Mouse (Mus musculus) intestine, embryonic 16.5 days (tissue): ENCODE data around the gene Sdad1. TPM values are rescaled to one million over a fixed set of nuclear protein-coding genes. Genes with fewer than 3 reads are reported as not detected.

ENCODE experiments used
- ATAC-seq: fragments of 200-750 bp; cut with Nextera tagmentation; 2 replicates; pipeline ENCODE4 v1.8.0; 2017; ENCODE audit warnings: moderate TSS enrichment, moderate library complexity
- H3K27ac ChIP-seq: fragments of 300-500 bp; sonication (generic); 2 replicates; pipeline ENCODE4 v1.5.1; 2014; ENCODE audit warnings: mild to moderate bottlenecking, low read length
- H3K27me3 ChIP-seq: fragments of 300-500 bp; sonication (generic); replicated peaks from 2 replicates; pipeline ENCODE4 v1.6.1; 2014; ENCODE audit warnings: low read length, control low read depth, mixed read lengths; ENCODE audit not compliant: control insufficient read depth, insufficient read depth
- H3K36me3 ChIP-seq: fragments of 300-500 bp; sonication (generic); 2 replicates; pipeline ENCODE4 v1.6.1; 2014; ENCODE audit warnings: low read length, control low read depth; ENCODE audit not compliant: control insufficient read depth, insufficient read depth
- H3K4me1 ChIP-seq: fragments of 300-500 bp; sonication (generic); 2 replicates; pipeline ENCODE4 v1.6.1; 2014; ENCODE audit warnings: low read length, control low read depth, mixed read lengths; ENCODE audit not compliant: control insufficient read depth, insufficient read depth
- H3K4me2 ChIP-seq: fragments of 300-500 bp; sonication (generic); 2 replicates; pipeline ENCODE4 v1.6.1; 2014; ENCODE audit warnings: low read depth, low read length, control low read depth
- H3K4me3 ChIP-seq: fragments of 300-500 bp; sonication (generic); 2 replicates; pipeline ENCODE4 v1.5.1; 2014; ENCODE audit warnings: mild to moderate bottlenecking, low read length
- H3K9ac ChIP-seq: fragments of 300-500 bp; sonication (generic); 2 replicates; pipeline ENCODE4 v1.6.1; 2014; ENCODE audit warnings: low read depth, low read length
- H3K9me3 ChIP-seq: fragments of 300-500 bp; sonication (generic); 2 replicates; pipeline ENCODE4 v1.6.1; 2016; ENCODE audit warnings: low read length, control low read depth; ENCODE audit not compliant: control insufficient read depth
- WGBS: fragments of 180-500 bp; shearing (Covaris S2); extraction: QIAGEN DNeasy Blood & Tissue Kit; methylation state at CpG from one replicate; pipeline ENCODE4 v1.1.7; 2014; 5-methylcytosine and 5-hydroxymethylcytosine counted together
- polyA plus RNA-seq: library from polyadenylated mRNA; unstranded; fragments of >200 nt; fragmentation: Nextera tagmentation; extraction: Ambion mirVana; gene quantifications from 2 replicates; pipeline ENCODE4 v1.2.1, GENCODE M21; 2015

The Sdad1 gene
- polyA plus RNA-seq, 1 experiment from 2014 or later: 35.8 TPM

GRCm38 (mm10) chr5:92336743-92337142 is 26.5 kb upstream of the Sdad1 start:
- Histone ChIP-seq H3K4me3 (no peak overlapping the region), H3K36me3 (no peaks in the 10 kb centered on the region), H3K4me1 (peaks cover 4% of the 10 kb centered on the region; the same call in 1 of the 2 replicates), H3K27me3 (no peaks in the 10 kb centered on the region), H3K4me2 (no peak overlapping the region), H3K9me3 (no peaks in the 10 kb centered on the region), H3K9ac (no peak overlapping the region), H3K27ac (no peak overlapping the region)
- WGBS: 82% methylated on average over 3 of the region's 3 CpGs
- ATAC-seq: no peak

- H3K9me3 ChIP-seq: no peaks in the 10 kb centered on the region
- 34% methylated on average over 9 of the region's 9 CpGs for WGBS
- no peaks in the 10 kb centered on the region for H3K36me3 ChIP-seq
- peak overlapping the region; percentile 33 for H3K4me2 ChIP-seq
- peak; percentile 71 for ATAC-seq
- peak overlapping the region; percentile 79 for H3K27ac ChIP-seq
- peak overlapping the region; percentile 11; the same call in 1 of the 2 replicates for H3K9ac ChIP-seq
- no peaks in the 10 kb centered on the region for H3K27me3 ChIP-seq
- H3K4me1 ChIP-seq: peaks cover 5% of the 10 kb centered on the region; the same call in 1 of the 2 replicates
- H3K4me3 ChIP-seq: no peak overlapping the region; the same call in 1 of the 2 replicates
These were observed 22.1 kb upstream of the Sdad1 start for GRCm38 (mm10) chr5:92332359-92332840.

- Histone ChIP-seq H3K27me3 (no peaks in the 10 kb centered on the region), H3K27ac (peak within 1 kb of the TSS; percentile 79), H3K4me2 (peak within 1 kb of the TSS; percentile 33), H3K9ac (peak within 1 kb of the TSS; percentile 11; the same call in 1 of the 2 replicates), H3K4me3 (no peak within 1 kb of the TSS; the same call in 1 of the 2 replicates), H3K36me3 (no peaks in the 10 kb centered on the region), H3K4me1 (peaks cover 5% of the 10 kb centered on the region; the same call in 1 of the 2 replicates), H3K9me3 (no peaks in the 10 kb centered on the region)
- WGBS: 87% methylated on average over 17 of the region's 17 CpGs
- ATAC-seq: no peak
These were observed 21.5 kb upstream of the Sdad1 start, which contains the start of gene Art3 for GRCm38 (mm10) chr5:92331635-92332338. Gene Art3 (plus strand): TSS chr5:92331827.

GRCm38 (mm10) chr5:92331122-92331521 is 20.8 kb upstream of the Sdad1 start:
- Histone ChIP-seq H3K27me3 (no peaks in the 10 kb centered on the region), H3K36me3 (no peaks in the 10 kb centered on the region), H3K4me3 (no peak overlapping the region), H3K9me3 (no peaks in the 10 kb centered on the region), H3K4me1 (peaks cover 5% of the 10 kb centered on the region; the same call in 1 of the 2 replicates), H3K27ac (no peak overlapping the region), H3K4me2 (no peak overlapping the region), H3K9ac (no peak overlapping the region)
- 86% methylated on average over 12 of the region's 12 CpGs for WGBS
- no peak for ATAC-seq

GRCm38 (mm10) chr5:92327929-92328328 is 17.6 kb upstream of the Sdad1 start, which contains the start of gene Cxcl9:
Gene Cxcl9 (minus strand): TSS chr5:92328079.
- ATAC-seq: no peak
- Histone ChIP-seq H3K27ac (no peak within 1 kb of the TSS), H3K9me3 (no peaks in the 10 kb centered on the region), H3K4me2 (no peak within 1 kb of the TSS), H3K9ac (no peak within 1 kb of the TSS), H3K36me3 (no peaks in the 10 kb centered on the region), H3K4me3 (no peak within 1 kb of the TSS), H3K27me3 (no peaks in the 10 kb centered on the region), H3K4me1 (peaks cover 5% of the 10 kb centered on the region; the same call in 1 of the 2 replicates)
- 75% methylated on average over 7 of the region's 7 CpGs for WGBS

- Histone ChIP-seq H3K9ac (no peak overlapping the region), H3K4me3 (no peak overlapping the region), H3K4me2 (no peak overlapping the region), H3K27me3 (no peaks in the 10 kb centered on the region), H3K9me3 (no peaks in the 10 kb centered on the region), H3K27ac (no peak overlapping the region), H3K36me3 (no peaks in the 10 kb centered on the region), H3K4me1 (peaks cover 5% of the 10 kb centered on the region; the same call in 1 of the 2 replicates)
- no peak for ATAC-seq
- WGBS: 67% methylated on average over 6 of the region's 6 CpGs
These were observed 17.1 kb upstream of the Sdad1 start for GRCm38 (mm10) chr5:92327367-92327766.

GRCm38 (mm10) chr5:92323264-92323663 is 13.0 kb upstream of the Sdad1 start:
- WGBS: 65% methylated on average over 5 of the region's 5 CpGs
- Histone ChIP-seq H3K4me2 (no peak overlapping the region), H3K9me3 (no peaks in the 10 kb centered on the region), H3K27ac (no peak overlapping the region), H3K4me1 (no peaks in the 10 kb centered on the region), H3K4me3 (no peak overlapping the region), H3K9ac (no peak overlapping the region), H3K27me3 (no peaks in the 10 kb centered on the region), H3K36me3 (no peaks in the 10 kb centered on the region)
- peak; percentile 63 for ATAC-seq

GRCm38 (mm10) chr5:92322612-92323011 is 12.3 kb upstream of the Sdad1 start:
- H3K4me1 ChIP-seq: no peaks in the 10 kb centered on the region
- ATAC-seq: no peak
- H3K27ac ChIP-seq: no peak overlapping the region
- no peaks in the 10 kb centered on the region for H3K27me3 ChIP-seq
- H3K4me2 ChIP-seq: no peak overlapping the region
- no peak overlapping the region for H3K4me3 ChIP-seq
- WGBS: 83% methylated on average over 4 of the region's 4 CpGs
- H3K9me3 ChIP-seq: no peaks in the 10 kb centered on the region
- H3K36me3 ChIP-seq: no peaks in the 10 kb centered on the region
- H3K9ac ChIP-seq: no peak overlapping the region

- Histone ChIP-seq H3K4me2 (no peak overlapping the region), H3K4me3 (no peak overlapping the region), H3K36me3 (no peaks in the 10 kb centered on the region), H3K9ac (no peak overlapping the region), H3K9me3 (no peaks in the 10 kb centered on the region), H3K27ac (0 out of 2 replicates have a peak overlapping the region, but pooled peaks have one; percentile 13), H3K27me3 (no peaks in the 10 kb centered on the region), H3K4me1 (no peaks in the 10 kb centered on the region)
- 0 out of 2 replicates have a peak, but pooled peaks have one; percentile 31 for ATAC-seq
- WGBS: 48% methylated on average over 8 of the region's 8 CpGs
These were observed 11.5 kb upstream of the Sdad1 start for GRCm38 (mm10) chr5:92321631-92322400.
